Mouse (Mus musculus) erythroblast, embryonic 14.5 days (primary cell): ENCODE results near the gene B4galnt4. TPM values are rescaled to one million over a fixed set of nuclear protein-coding genes. Genes with fewer than 3 reads are reported as not detected.

Experiments
- H3K27me3 ChIP-seq: 2 replicates; pipeline ENCODE4 v1.6.1; 2012; ENCODE audit warnings: inconsistent platforms; ENCODE audit not compliant: control insufficient read depth
- H3K36me3 ChIP-seq: 2 replicates; pipeline ENCODE4 v1.6.1; 2012; ENCODE audit warnings: mild to moderate bottlenecking, inconsistent platforms; ENCODE audit not compliant: control insufficient read depth
- H3K4me1 ChIP-seq: 2 replicates; pipeline ENCODE4 v1.6.1; 2012; ENCODE audit warnings: inconsistent platforms; ENCODE audit not compliant: control insufficient read depth
- H3K4me3 ChIP-seq: replicated peaks from 2 replicates; pipeline ENCODE3; 2012; ENCODE audit warnings: moderate library complexity, mild to moderate bottlenecking, inconsistent platforms
- H3K9me3 ChIP-seq: 2 replicates; pipeline ENCODE4 v1.6.1; 2012; ENCODE audit warnings: low read length, inconsistent platforms, mixed read lengths; ENCODE audit not compliant: control insufficient read depth
- GATA1 ChIP-seq: IDR thresholded peaks from 2 replicates; pipeline ENCODE4 v1.6.1; 2012; ENCODE audit warnings: low read length, inconsistent platforms, mixed read lengths
- TAL1 ChIP-seq: IDR thresholded peaks from 3 replicates; pipeline ENCODE4 v1.6.1; 2012; ENCODE audit warnings: low read length, inconsistent platforms, mixed read lengths
- polyA plus RNA-seq: library from polyadenylated mRNA; stranded (reverse); fragments of >175 nt; gene quantifications from 2 replicates; pipeline ENCODE4 v1.2.3, GENCODE M21; 2012

Gene B4galnt4
- polyA plus RNA-seq, 1 experiment = 0.03 TPM

DNA sequence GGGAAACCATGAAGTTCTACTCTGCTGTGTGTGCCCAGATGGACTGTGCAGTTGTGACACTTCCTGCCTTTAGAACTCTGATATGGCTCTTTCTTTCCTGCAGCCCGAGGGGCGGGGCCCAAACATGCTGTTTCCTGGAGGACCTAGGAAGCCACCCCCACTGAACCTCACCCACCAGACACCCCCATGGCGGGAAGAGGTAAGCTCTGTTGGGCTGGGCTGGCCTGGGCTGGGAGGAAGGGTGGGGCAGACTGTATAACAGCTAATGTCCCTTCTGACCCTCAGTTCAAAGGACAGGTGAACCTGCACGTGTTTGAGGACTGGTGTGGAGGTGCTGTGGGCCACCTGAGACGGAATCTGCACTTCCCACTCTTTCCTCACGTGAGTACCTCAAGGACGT lies 3.3 kb downstream of the B4galnt4 start:
- no peak for TF ChIP-seq TAL1
- no peak for TF ChIP-seq GATA1
- Histone ChIP-seq H3K36me3 (no peaks in the 10 kb centered on the region), H3K4me3 (no peak overlapping the region), H3K4me1 (peaks cover 22% of the 10 kb centered on the region), H3K27me3 (peaks cover 77% of the 10 kb centered on the region), H3K9me3 (no peaks in the 10 kb centered on the region; the same call in 1 of the 2 replicates)

DNA sequence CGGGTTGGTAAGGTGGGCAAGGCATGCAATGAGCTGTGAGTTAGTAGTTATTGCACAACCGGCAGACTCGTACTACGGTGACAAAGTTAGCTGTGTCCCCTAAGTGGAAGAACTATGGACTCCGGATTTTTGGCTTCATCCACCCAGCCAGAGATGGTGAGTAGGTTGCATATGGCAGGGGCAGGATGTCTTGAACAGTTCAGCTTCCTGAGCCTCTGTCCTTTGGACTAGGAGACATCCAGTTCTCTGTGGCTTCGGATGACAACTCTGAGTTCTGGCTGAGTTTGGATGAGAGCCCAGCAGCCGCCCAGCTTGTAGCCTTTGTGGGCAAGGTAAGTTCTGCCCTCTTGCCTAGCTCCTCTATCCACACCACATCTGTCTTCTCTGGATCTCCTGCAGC lies 3.7 kb downstream of the B4galnt4 start:
- Histone ChIP-seq H3K4me1 (peaks cover 22% of the 10 kb centered on the region), H3K36me3 (no peaks in the 10 kb centered on the region), H3K4me3 (no peak overlapping the region), H3K27me3 (peaks cover 76% of the 10 kb centered on the region), H3K9me3 (no peaks in the 10 kb centered on the region; the same call in 1 of the 2 replicates)
- TF ChIP-seq TAL1 (no peak), GATA1 (no peak)

DNA sequence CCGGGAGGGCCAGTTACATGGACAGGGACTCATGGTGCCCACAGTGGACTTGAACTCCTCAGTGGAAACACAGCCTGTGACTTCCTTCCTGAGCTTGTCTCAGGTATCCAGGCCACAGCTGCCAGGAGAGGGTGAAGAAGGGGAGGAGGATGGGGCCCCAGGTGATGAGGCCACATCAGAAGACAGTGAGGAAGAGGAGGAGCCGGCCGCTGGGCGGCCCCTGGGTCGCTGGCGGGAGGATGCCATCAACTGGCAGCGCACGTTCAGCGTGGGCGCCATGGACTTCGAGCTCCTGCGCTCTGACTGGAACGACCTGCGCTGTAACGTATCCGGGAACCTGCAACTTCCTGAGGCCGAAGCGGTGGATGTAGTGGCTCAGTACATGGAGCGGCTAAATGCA lies 7.4 kb downstream of the B4galnt4 start:
- Histone ChIP-seq H3K36me3 (no peaks in the 10 kb centered on the region), H3K27me3 (peaks cover 71% of the 10 kb centered on the region), H3K9me3 (no peaks in the 10 kb centered on the region; the same call in 1 of the 2 replicates), H3K4me1 (peaks cover 12% of the 10 kb centered on the region), H3K4me3 (no peak overlapping the region)
- TF ChIP-seq TAL1 = no peak
- TF ChIP-seq GATA1 = no peak

DNA sequence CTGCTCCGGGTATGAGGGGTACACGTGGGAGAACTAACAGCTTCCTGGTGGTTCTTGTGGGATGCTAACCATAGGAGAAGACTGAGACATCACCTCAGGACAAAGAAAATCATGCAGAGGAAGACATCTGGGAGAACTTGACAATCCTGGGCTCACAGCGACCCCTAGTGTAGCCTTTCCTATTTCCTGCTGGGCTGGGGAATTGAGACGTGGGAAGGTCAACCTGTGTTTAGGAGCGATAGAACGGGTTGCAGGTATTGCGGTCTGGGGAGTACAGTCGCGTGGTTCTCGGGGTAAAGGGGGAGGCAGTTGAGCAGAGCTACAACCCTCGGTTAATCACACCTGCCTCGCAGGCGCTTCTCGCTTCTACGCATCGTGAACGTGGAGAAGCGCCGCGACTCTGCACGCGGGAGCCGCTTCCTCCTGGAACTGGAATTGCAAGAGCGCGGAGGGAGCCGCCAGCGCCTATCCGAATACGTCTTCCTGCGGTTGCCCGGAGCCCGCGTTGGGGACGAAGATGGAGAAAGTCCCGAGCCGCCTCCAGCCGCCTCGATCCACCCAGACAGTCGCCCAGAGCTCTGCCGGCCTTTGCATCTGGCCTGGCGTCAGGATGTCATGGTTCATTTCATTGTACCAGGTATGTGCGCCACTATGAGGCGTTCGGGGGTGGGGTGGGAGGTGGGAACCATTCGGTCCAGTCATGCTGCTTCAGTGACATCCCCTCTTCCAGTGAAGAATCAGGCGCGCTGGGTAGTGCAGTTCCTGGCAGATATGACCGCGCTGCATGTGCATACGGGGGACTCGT lies 9.4 kb downstream of the B4galnt4 start:
- H3K4me1 ChIP-seq = peaks cover 10% of the 10 kb centered on the region
- no peaks in the 10 kb centered on the region; the same call in 1 of the 2 replicates for H3K9me3 ChIP-seq
- no peak overlapping the region for H3K4me3 ChIP-seq
- TF ChIP-seq GATA1 (no peak), TAL1 (no peak)
- peaks cover 68% of the 10 kb centered on the region for H3K27me3 ChIP-seq
- H3K36me3 ChIP-seq = no peaks in the 10 kb centered on the region

DNA sequence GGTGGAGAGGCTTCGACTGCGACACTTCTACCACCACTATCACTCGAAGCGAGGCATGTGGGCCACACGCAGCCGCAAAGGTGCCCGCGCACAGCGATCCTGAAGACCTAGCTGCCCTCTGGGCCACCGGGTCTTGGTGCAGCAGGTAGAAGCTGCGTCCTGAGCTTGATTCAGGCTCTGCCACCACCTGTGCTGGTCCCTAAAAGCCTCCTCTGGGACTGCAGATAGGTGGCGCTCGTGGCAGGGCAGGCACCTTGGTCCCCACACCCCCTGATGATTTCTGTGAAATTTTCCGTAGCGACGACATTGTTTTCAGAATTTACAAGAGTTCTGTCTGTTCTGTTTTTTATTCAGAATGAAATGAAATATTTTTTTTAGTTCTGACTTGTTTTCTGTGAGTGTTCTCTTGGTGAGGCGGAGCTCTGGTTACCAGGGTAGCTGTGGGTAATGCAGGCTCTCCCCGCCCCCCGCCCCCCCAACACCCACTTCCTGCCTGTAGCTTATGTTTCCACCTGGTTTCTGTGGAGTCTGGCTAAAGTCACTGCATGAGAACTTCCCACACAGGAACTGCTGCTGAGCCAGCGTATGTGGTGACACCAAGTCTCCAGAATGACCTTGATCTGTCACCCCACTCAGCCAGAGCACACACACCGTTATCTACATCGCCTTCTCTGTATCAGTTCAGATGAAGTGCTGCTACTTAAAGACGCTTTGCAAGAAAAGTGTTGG lies 11.3 kb downstream of the B4galnt4 start:
- H3K27me3 ChIP-seq = peaks cover 74% of the 10 kb centered on the region
- H3K4me3 ChIP-seq = no peak overlapping the region
- peaks cover 10% of the 10 kb centered on the region for H3K4me1 ChIP-seq
- no peaks in the 10 kb centered on the region; the same call in 1 of the 2 replicates for H3K9me3 ChIP-seq
- H3K36me3 ChIP-seq = no peaks in the 10 kb centered on the region
- TF ChIP-seq GATA1 (no peak), TAL1 (no peak)

DNA sequence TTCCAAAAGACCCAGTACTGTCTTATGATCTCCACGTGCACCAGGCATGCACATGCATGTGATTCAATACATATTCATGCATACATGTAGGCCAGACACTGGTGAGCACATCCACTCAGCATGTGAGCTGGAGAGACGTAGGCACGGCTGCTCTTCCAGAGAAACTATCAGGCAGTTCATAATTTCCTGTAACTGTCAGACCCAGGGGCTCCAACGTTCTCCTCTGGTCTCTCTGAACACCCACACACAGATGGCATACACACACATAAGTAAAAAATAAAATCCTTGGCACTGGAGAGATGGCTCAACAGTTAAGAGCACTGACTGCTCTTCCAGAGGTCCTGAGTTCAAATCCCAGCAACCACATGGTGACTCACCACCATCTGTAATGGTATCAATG lies 12.9 kb downstream of the B4galnt4 start:
- peaks cover 10% of the 10 kb centered on the region for H3K4me1 ChIP-seq
- H3K9me3 ChIP-seq = no peaks in the 10 kb centered on the region; the same call in 1 of the 2 replicates
- no peak for TF ChIP-seq TAL1
- no peak for TF ChIP-seq GATA1
- no peak overlapping the region for H3K4me3 ChIP-seq
- no peaks in the 10 kb centered on the region for H3K36me3 ChIP-seq
- H3K27me3 ChIP-seq = peaks cover 63% of the 10 kb centered on the region

DNA sequence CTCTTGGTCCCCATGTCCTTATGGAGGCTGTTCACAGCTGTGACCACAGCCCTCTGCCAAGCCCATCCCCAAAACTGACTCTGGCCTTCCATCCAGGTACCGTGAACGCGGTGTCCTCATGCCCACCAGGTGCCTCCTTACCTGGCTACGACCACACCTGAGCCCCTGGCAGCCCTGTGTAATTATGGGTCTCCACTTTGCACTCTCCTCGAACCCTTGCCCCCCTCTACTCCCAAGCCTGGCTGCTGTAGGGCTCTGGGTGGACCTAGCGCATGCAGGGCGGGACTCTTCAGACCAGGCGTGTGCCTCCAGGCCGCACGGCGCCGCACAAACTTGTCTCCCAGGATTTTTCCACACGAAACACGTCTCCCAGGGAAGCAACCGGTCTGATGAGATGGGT lies 16.9 kb downstream of the B4galnt4 start, which contains the start of gene Pkp3:
Pkp3 (plus strand) TSS at position 378 of the 400 bp plus-strand sequence.
- H3K36me3 ChIP-seq = no peaks in the 10 kb centered on the region
- H3K4me3 ChIP-seq = no peak within 1 kb of the TSS
- no peaks in the 10 kb centered on the region for H3K9me3 ChIP-seq
- TF ChIP-seq TAL1 (no peak), GATA1 (no peak)
- peaks cover 41% of the 10 kb centered on the region for H3K27me3 ChIP-seq
- H3K4me1 ChIP-seq = peaks cover 7% of the 10 kb centered on the region

DNA sequence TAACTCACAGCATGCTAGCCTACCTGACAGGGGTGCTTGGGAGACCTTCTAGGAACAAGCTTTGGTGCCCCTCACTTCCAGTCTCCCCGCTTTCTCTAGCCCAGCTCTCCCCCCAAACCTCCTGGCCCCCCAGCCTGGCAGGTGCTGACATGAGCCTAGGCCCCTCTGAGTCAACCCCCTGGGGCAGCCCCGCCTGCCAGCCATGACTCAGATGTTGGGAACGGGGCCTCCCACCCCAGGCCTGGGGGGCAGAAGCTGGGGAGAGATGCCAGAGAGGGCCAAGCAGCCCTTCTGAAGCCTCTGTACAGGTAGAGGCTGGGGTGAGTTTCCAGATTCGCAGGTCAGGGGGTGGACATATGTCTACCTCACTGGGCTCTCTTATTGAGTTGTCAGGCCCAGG lies 18.0 kb downstream of the B4galnt4 start:
- TF ChIP-seq GATA1 (no peak), TAL1 (no peak)
- peaks cover 7% of the 10 kb centered on the region for H3K4me1 ChIP-seq
- H3K27me3 ChIP-seq = peaks cover 38% of the 10 kb centered on the region
- H3K36me3 ChIP-seq = no peaks in the 10 kb centered on the region
- no peaks in the 10 kb centered on the region for H3K9me3 ChIP-seq
- no peak overlapping the region for H3K4me3 ChIP-seq
